Mouse (Mus musculus) left cerebral cortex, postnatal 36 days (tissue): ENCODE data around the gene Ccdc151. TPM values are rescaled to one million over a fixed set of nuclear protein-coding genes. Genes with fewer than 3 reads are reported as not detected.

Experiments
- DNase-seq, 2 experiments: peaks; one replicate each; pipeline ENCODE4 v3.0.0; 2021 to 2022; ENCODE audit warnings: low spot score in 2 of 2, mixed read lengths in 1 of 2
- intact Hi-C: fragments of 180-260 bp; cut with DNase I; formaldehyde crosslinking; loops from one replicate; pipeline ENCODE4 v1.15.1; 2025
- total RNA-seq, 2 experiments: library from RNA; stranded (reverse); gene quantifications; 2 replicates each; pipeline ENCODE4 v1.2.3; 2021

Gene Ccdc151
- total RNA-seq, 2 experiments from 2014 or later, result 6.8 to 10.0 TPM

DNA sequence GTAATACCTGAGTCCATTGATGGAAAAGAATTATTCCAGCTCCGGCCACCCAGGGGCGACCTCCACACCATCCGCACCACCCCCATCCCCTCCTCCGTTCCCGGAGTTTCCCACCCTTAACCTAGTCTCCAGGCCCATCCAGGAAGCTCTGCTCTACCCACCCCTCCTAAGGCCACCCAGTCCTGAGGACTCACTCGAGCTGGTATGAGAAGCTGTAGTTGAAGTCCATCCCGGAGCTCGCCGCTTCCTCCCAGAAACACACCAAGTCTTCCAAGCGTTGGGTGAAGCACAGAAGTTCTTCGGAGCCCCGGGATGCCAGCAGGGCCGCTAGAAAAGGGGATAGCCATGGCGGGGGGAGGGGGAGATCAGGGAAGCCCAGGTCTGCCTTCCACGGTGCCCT, 40.4 kb downstream of the Ccdc151 start:
- DNase-seq, result no peak
- intact Hi-C loops, result loop anchor here (5.0 kb wide), 1 partner anchor 90 kb away; the partner anchor contains the start of gene Elavl3

DNA sequence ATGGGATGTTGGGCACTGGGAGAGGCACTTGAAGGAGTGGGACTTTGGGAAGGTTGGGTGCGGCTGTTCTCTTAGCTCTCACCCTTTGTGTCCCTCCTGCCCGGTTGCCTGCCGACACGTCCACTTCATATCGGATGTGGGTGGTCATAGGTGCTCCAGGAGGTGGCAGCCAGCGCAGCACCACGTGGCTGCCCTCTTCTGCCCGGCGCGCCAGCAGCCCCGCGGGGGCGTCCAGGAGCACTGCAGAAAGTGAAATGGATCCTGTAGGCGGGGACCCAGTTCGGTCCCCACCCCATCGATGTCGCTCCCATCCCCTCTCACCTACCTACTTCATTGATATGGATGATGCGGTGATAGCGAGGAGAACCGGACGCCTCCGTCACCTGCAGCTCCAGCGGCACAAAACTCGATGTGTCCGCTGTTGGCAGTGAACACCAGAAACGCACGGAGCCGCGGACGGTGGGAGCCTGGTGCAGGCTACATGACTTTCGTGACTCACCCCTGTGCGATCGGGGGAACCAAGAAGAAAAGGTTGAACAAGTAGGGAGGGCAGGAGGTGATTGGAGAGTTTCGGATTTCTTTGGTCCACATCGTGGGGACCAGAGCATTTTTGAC, 41.0 kb downstream of the Ccdc151 start:
- intact Hi-C loops, result loop anchor here (5.0 kb wide), 1 partner anchor 91 kb away; the partner anchor contains the start of gene Elavl3
- no peak for DNase-seq

DNA sequence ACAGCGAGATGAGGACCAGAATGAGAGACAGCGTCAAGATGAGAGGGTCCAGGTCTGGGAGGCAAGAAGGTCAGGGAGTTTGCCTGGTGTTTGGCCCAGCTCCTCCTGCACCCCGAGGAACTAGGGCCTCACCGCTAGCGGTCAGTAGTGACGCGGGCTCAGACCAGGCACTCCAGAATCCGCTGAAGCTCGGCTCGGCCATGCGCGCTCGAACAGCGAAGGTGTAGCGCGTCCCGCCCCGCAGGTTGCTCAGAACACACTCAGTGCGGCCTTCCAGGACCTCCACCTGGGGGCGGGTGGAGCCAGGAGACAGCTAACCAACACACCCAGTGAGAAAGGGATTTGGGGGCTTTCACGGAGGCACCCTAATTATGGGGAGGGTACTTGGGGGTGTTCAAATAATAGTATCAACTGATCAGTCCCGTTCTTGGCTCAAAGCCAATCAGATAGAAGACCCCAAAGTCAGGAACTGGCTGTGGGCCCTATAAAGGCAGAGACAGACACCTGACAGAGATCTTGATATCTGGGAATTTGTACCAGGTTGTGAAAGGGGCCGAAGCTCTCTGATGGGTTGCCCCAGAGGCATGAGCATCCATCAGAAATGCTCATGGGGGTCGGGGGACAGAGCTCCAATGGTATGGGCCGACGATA, 41.8 kb downstream of the Ccdc151 start:
- intact Hi-C loops, result loop anchor here (5.0 kb wide), 1 partner anchor 92 kb away; the partner anchor contains the start of gene Elavl3
- no peak for DNase-seq

DNA sequence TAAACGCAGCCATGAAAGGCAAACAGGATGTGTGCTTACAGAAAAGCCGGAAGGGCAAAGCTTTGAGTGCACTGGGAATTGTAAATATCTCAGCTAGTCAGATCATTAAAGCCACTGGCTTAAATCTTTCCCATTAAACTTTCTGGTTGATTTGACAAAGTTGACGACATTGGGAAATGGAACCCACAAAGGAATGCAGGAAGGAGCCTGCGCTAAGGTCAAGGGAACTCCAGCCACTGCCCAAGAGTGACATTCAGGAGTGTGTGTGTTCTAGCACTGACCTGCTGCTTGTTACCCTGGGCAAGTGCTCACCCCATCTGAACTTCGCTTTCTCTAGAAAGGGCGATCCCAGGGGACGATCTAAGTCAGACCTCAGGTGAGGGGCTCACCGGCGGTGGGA, 42.3 kb downstream of the Ccdc151 start:
- DNase-seq, result no peak
- intact Hi-C loops, result loop anchor here (5.0 kb wide), 1 partner anchor 92 kb away; the partner anchor contains the start of gene Elavl3

DNA sequence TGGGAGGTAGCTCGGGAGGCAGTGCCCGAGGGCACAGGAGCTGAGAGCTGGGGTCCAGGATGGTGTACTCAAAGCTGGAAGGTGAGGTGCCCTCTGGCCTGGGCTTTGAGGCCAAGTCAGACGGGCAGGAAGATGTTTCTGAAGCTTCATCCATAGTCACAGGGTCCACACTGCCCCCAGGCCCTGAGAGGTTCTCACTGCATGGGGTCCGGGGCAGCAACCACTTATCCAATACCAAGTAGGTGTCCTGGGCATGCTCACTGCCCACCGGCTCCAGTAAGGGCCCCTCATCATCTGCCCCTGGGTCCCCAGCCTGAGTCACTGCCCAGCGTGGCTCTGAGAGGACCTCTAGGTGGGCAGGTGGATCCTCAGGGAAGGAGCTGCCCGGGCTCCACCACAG, 43.2 kb downstream of the Ccdc151 start:
- no peak for DNase-seq
- intact Hi-C loops, result no loop called here

DNA sequence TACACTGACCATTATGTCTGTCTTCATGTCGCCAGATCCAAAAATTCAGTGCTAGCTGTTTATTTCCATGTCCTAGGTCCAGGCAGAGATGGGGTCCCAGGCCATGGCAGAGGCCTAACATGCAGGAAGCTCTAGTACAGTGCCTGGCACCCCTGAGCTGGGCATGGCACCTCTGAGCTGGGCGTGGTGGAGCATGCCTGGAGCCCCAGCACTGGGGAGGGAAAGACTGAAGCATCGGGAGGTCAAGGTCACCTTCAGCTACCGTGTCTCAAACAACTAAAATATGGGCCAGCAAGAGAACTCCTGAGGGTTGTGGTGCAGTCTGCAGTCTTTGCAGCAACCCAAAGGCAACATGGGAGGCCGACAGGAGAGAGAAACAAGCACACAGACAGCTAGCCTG, 44.1 kb downstream of the Ccdc151 start:
- intact Hi-C loops, result no loop called here
- no peak for DNase-seq

DNA sequence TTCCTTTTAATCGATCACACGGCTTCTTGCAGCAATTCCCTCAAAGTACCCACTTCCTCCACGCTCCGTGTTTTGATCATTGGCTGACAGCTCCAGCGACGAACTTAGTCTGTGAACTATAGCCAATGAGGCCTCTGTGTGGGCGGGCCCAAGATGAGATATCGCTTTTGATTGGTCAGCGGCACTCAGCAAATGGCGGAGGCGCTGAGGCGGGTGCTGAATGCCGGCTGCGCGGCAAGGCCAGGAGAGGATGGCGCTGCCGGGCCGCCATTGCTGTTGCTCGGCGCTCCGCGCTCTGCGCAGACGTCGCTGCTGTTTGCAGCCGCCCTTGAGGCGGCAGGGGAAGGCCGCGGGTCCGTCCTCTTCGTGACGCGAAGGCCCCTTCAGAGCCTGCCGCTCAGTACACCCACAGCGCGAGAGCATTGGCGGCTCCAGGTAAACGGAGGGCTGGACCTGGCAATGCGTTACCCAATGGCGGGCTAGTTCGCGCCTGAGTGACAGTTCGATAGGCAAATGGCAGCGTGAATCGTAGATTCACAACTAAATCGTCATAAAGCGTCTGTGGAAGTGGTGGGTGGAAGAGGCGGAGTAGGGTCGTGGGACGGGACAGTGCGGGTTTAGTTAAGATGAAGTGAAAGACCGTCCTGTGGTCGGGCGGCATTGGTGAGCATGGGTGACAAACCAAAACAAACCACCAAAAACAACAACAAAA, 46.7 kb downstream of the Ccdc151 start, which contains the start of gene Swsap1:
TSS of gene Swsap1 (plus strand) at position 186 of the 712 bp plus-strand sequence.
- intact Hi-C loops, result loop anchor here (2.0 kb wide), 1 partner anchor 47 kb away; the partner anchor contains the start of genes Ccdc151 and Prkcsh
- DNase-seq, result peak; percentile 99 to 100

DNA sequence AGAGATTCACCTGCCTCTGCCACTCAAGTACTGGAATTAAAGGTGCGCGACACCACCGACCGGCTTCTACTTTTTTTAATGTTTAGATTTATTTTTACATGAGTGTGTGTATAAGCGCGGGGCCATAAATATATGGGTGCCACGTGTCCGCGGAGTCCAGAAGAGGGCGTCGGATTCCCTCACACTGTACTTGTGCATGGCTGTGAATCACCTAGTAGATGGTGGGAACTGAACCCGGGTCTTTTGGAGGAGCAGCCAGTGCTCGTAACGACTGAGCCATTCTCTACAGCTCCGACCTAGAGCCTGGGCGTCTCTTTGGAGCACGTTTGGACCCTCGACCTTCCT, 47.2 kb downstream of the Ccdc151 start:
- DNase-seq, result no peak
- intact Hi-C loops, result loop anchor here (2.0 kb wide), 1 partner anchor 48 kb away; the partner anchor contains the start of genes Ccdc151 and Prkcsh

DNA sequence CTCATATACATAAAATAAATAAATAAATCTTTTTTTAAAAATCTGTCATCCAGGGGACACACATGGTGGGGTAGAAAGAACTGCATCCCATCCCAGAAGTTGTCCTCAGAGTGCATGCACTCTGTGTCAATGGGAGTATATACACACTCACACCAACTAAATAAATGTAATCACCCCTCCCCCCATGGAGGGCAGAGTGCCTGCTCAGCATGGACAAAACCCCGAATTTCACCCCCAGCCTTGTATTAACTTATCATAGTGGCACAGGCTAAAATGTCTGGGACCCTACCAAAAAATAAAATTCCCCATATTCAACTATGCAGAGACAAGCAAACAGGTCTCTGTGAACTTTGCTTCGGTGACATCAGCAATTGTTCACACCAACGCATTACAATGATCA, 47.8 kb downstream of the Ccdc151 start:
- intact Hi-C loops, result loop anchor here (2.0 kb wide), 1 partner anchor 48 kb away; the partner anchor contains the start of genes Ccdc151 and Prkcsh
- no peak for DNase-seq

DNA sequence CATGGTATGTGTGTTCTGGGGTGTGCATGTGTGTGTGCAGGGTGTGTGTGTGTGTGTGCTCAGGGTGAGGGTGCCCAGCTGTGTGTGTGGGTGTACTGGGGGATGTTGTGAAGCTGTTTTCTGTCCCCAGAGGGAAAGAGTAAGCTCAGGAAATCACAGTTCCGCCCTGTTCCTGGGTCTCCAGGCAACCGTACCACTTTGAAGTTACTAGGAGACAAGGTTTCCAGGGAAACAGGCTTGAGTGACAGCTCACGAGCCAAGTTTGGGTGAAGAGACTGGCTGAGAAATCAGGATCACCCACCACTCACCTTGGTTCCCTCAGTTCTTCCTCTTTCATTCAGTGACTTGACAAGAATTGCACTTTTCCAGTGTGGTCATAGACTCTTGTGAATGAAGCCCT, 48.8 kb downstream of the Ccdc151 start:
- DNase-seq, result peak; percentile 54 to 66
- intact Hi-C loops, result loop anchor here (2.0 kb wide), 1 partner anchor 17 kb away; the partner anchor contains the start of gene Plppr2

DNA sequence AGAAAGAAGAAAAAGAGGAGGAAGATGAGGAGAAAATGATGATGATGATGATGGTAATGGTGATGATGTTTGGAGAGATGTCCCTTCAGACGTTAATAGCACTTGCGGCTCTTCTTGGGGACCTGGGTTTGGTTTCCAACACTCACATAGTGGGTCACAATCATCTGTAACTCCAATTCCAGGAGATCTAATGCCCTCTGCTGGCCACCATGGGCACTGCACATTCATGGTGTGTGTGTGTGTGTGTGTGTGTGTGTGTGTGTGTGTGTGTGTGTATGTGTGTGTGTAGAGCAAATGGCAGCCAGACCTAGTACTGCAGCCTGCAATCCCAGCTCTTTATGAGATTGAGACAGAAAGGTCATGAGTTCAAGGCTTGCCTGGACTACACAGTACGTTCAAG, 50.5 kb downstream of the Ccdc151 start:
- intact Hi-C loops, result loop anchor here (2.0 kb wide), 1 partner anchor 15 kb away; the partner anchor contains the start of gene Plppr2
- DNase-seq, result no peak

DNA sequence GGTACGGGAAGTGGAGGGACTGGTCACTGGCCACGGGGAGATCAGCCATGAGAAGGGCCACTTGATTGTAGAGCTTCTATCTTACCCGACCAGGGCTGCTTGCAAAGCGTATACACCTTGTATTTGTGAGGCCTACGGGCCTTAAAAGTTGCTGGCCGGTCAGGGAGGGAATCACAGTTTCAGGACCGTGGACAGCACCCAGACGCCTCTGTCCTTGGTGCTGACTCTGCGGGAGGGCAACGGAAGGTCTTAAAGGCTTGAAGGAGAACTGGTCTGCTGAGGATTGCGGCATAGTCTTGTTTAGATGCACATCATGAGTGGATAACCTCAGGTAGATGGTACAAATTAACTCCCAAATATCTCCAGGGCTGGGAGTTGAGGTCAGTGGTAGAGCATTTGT, 52.1 kb downstream of the Ccdc151 start:
- intact Hi-C loops, result no loop called here
- DNase-seq, result no peak

DNA sequence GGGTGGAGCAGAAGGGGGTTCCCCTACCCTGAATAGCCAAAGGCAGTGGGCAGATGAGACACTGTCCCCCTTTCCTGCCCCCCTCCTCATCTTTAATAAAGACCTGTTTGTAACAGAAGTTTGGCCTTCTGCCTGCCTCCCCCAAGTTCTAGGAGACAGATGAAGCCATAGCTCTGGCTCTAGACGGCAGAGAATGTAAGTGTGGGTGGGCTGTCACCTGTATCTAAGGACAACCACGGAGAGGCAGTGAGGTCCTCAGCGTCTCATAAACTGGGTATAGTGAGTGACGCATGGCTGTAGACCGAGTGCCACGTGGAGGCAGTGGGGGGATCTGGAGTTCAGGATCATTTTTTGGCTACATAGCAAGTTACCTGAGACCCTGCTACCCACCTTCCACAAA, 53.6 kb downstream of the Ccdc151 start:
- no peak for DNase-seq
- intact Hi-C loops, result no loop called here

DNA sequence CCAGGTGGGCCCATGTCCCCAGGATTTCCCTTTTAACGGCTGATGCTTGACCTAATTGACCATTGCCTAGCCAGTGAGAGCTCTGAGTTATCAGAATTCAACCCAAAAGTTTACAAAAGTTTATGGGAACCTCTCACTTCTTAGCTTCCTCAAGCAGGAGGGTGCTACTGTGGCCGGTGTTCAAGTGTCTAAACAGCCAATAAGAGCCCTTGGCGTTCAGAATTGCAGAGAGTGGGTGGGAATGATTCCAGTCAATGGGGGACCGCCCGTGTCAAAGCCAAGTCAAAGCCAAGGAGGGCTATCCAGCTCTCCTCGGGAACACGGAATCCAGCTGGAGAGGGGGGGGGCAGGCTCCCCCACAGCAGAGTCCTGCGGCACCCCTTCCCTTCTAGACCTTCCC, 54.3 kb downstream of the Ccdc151 start:
- intact Hi-C loops, result no loop called here
- no peak for DNase-seq

DNA sequence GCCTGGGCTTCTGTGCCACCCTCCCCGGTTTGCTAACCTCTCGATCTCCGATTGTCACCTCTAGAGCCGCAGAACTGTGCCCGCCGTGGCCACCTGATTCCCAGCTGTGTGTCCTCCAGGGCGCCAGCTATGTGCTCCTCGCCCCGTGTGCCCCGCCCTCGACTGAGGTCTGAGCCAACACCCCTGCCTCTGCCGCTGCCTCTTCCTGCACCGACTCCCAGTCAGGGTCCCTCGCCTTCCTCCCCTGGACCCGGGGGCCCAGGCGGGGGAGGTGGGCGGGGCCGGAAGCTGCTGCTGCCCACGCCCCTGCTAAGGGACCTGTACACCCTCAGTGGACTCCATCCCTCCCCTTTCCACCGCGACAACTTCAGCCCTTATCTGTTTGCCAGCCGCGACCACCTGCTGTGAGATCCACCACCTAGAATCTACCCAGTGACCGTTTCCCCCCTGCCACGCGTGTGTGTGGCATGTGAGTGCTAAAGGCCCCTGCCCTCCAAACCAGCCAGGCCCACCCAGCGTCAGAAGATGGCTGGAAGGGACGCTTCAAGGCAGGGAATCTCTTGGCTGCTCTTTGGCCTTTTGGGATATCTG, 54.8 kb downstream of the Ccdc151 start:
- no peak for DNase-seq
- intact Hi-C loops, result no loop called here

DNA sequence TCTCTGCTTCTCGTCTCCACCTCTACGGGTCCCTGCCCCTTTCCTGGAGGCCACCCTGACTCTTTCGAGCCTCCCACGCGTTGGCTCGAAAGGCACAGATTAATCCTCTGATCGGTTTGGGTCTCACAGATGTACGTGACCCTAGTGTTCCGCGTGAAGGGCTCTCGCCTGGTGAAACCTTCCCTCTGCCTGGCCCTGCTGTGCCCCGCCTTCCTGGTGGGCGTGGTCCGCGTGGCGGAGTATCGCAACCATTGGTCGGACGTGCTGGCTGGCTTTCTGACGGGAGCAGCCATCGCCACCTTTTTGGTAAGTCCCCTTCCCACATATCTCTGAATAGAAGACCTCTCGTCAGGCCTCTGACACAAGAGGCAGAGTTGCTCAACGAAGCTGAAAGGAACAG, 58.2 kb downstream of the Ccdc151 start:
- DNase-seq, result no peak
- intact Hi-C loops, result no loop called here

DNA sequence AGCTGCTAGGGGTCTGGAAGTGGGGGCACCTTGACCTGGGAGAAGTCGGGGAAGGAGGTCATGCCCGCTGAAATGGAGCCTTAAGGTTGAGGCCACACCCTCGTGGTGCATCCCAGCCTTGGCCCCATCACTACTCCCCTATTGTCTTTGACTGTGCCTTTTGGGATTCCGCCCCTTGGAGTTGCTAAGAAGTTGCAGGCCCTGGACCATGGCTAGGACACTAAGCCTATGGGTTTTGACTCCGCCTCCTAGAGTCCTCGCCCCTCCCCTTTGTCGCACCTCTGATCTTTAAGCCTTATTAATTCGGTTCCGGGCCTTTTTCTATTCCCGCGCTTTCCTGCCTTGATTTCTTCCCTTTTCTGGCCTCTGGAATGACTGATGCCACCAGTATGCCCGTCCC, 58.8 kb downstream of the Ccdc151 start:
- intact Hi-C loops, result no loop called here
- DNase-seq, result no peak

DNA sequence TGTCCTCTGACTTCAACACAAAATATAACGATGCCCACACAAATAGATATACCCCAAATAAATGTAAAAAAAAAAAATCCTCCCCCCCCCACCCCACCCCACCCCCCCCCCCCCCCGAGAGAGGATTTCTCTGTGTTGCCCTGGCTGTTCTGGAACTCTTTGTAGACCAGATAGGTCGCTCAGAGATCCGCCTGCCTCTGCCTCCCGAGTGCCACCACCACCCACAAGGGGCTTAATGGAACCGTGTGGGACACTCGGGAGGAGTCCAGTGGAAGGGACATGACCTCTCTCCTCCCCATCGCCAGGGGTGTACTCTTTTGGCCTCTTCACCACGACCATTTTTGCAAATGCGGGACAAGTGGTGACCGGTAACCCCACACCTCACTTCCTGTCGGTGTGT, 59.4 kb downstream of the Ccdc151 start:
- no peak for DNase-seq
- intact Hi-C loops, result no loop called here
